Mouse (Mus musculus) ovary, adult 18-20 months (tissue): ENCODE data around the gene Fam161b.

Experiments used
- DNase-seq: peaks from one replicate; pipeline ENCODE4 v3.0.0; 2022; ENCODE audit warnings: low spot score, mixed read lengths

Gene Fam161b

DNA sequence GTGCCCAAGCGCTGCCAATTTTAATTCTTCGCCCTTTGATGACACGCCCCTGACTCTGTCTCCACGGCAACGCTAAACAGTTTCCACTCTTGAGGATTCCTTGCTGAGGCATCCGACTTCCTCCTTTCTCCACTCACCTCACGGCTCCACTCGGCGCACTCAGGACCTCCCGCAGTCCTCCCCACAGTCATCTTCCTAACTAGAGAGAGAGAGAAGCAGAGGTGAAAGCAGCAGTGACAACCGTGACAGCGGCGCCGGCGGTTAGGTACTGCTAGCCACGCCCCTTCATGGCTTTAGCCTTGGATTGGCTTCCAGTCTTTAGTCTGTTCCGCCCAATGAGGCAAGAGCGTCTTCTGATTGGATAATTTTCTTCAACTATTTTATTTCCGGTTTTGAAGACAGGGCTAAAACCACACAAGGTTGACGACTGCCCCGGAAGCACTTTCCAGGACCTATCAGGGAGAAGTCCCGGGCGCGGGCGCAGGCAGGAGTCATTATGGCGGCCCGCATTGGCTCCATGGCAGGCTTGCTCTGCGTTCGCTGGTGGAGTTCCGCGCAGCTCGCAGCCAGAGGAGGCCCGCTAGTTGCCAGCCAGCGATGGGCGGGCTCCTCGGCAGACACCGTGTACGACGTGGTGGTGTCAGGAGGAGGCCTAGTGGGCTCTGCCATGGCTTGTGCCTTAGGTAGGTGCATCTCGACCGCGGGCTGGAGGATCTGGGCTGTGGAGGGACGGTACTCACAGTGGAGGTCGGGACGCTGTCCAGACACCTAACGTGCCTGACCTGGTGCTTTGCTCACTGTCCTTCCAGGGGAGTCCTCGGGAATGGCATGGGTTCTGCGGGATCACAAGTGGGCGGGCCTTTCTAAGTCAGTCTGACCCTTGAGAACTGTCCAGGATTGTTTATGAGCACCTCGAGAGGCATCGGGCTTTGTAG is at the start of gene Fam161b, which contains the start of gene Coq6:
Gene Fam161b, minus strand, starts transcription at position 279 of the 935 bp plus-strand sequence.
Gene Coq6, plus strand, starts transcription at position 103 of the 935 bp plus-strand sequence.
- peak; percentile 93 for DNase-seq

DNA sequence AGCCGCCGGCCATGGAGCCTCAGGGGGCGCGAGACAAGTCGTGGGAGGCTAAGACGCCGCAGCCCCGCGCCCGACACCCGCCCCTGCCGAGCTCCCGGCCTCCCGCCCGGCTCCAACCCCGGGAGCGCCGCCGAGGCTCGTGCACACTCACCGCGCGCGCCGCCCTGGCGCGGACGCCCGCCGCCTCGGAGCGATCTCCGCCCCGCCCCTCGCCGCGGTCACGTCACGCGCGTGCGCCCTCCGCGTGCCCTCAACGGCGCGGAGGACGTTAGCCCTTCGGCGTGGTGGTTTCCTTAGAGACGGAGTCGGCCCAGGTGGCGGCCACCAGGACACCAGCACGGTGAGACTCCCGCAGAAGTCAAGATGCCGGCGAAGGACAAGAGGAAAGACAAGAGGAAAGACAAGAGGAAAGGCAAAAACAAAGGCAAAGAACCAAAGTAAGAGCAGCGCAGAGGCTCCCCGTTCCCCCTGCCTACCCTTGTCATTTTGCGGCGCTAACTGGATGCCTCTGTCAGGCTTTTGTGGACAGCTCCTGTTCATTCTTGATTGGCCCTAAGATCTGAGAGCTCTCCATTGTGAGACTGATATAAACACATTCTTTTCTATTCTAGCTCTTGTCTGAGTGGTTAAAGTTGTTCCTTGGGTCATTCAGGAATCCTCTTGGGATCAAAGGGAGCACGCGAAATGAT is 47.3 kb upstream of the Fam161b start, which contains the start of the genes Entpd5 and Bbof1:
Gene Entpd5, minus strand, starts transcription at position 211 of the 689 bp plus-strand sequence.
Gene Bbof1, plus strand, starts transcription at position 253 of the 689 bp plus-strand sequence.
- DNase-seq, result peak; percentile 72

DNA sequence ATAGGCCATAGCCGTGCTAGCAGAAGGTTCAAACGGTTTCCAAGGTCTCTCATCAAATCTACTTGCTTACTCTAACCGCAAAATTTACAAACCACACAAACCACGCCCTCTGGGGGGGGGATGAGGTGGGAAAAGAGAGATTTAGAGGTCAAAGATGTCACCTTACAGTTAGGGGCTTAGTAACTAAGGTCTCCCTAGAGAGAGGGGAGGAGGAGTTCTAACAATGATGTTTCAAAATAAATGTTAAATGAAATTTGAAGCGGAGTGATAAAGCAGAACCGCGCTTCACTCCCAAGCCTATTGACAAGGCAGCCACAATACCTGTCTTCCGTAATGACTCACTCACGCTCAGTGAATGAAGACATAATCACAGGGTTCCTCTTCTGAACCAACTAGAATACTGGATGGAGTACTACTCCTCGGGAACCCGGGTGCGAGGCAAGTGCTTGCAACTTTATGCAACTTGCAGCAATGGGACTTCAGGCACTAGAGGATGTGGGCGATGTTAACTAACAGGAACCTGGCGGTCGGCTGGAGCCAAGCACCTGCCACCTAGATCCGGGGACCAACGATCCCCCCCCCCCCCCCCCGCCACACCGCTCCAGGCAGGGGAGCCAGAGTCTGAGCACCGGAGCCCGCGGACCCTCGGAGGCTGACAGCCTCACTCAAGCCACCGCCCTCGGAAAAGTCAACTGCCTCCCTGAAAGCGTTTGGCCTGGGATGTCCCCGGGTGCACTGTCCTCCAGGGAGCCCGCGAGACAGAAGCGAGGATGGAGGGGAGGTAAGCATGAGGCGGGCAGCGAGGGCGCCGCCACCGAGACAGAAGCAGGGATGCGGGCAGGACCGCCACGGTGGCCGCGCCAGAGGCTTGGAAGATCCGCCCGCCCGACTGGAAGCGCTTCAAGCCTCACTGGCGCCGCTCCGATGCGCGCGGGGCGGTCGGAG is 46.5 kb upstream of the Fam161b start:
- no peak for DNase-seq

DNA sequence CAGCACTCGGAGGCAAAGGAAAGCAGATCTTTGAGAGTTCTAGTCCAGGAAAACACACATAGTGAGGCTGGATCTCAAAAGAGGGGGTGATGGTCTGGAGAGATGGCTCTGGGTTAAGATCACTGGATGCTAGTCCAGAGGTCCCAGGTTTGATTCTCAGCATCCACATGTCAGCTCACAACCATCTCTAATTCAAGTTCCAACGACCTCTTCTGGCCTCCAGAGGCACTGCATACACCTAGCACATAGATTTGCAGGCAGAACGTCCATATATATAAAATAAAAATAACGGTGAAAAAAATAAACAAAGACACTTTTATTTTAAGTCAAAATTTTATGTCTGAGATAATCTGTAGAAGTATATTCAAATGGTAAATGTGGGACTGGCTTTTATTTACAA is 45.6 kb upstream of the Fam161b start:
- DNase-seq, result no peak

DNA sequence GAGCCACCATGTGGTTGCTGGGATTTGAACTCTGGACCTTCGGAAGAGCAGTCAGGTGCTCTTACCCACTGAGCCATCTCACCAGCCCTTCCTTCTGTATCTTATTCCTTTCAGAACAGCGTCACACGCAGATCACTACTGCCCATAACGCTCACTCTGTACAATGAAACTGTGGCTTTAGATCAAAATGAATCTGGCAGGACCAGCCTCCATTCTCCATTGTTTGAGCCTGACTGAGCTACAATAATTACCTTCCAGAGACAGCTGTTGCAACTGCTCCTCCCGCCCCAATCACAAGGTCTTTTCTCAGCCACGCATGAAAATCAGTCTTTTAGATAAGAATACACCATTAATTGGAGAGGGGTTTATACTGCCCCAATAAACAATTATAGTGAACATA is 42.9 kb upstream of the Fam161b start:
- no peak for DNase-seq

DNA sequence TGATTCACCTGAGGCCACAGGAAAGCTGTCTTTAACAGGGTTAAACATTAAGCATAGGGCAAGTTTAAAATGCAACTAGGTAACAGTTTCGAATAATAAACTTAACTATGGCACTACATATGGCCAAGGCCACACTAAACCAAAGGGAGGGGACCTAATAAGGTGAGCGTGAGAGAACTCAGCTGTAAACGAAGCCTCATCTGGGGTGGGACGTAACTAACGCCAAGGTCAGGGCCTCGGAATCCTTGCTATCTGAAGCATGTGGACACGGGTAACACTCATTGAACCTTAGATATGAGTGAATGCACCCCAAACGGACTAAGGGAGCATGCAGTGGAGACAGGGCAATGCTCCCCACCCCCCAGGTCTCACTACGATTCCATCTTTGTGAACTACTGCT is 41.3 kb upstream of the Fam161b start:
- DNase-seq, result no peak

DNA sequence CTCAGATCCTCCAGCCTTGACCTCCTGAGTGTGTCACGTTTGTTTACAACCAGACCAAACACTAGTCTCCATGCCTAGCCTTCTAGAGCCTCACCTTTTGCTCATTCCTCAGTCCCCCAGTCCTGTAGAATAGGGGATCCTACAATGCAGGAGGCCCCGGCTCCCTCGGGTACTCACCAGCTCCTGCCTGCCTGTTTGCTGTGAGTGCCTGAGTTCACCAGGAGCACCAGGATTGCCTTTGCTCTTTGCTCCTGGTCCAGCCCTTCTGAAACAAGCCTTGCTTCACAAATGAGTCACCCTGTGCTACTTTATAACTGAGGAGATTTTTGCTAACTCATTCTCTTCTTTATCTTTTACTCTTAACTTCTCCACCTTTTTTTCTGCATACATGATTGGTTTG is 39.0 kb upstream of the Fam161b start:
- DNase-seq, result no peak

DNA sequence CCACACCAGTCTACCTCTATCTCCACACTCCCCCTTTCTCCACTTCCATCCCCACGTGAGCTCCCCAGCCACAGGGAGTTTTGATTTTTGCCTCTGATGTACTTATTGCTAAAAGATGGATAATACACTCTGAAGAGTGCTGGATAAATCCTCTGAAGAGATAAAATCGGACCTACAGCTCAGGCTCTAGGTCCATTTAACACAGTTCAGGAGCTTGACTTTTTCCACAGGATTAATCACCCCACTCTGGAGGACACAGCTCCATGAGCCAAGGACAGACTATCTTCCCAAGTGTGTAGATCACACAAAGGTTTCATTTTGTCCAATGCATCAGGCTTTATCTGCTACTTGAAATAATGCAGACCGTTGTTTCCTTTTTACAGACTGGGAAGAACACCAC is 38.4 kb upstream of the Fam161b start:
- no peak for DNase-seq

DNA sequence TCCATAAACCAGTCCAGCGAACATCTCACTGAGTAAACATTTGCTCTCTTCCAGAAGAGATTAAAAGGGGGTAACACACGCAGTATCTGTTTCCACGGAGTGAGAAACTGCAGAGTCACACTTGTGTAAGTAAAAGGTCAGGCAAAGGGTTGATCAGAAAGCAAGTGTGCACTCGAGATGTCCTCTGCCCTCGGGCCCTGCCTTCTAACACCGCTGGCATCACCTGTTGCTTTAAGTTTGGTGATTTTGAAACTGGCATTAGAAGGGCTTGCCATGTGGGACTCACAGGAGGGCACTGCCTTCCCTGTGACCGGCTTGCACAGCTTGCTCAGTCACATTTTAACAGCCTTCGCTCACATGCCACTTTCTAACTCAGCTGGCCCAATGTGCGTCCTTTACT is 38.0 kb upstream of the Fam161b start:
- DNase-seq, result no peak

DNA sequence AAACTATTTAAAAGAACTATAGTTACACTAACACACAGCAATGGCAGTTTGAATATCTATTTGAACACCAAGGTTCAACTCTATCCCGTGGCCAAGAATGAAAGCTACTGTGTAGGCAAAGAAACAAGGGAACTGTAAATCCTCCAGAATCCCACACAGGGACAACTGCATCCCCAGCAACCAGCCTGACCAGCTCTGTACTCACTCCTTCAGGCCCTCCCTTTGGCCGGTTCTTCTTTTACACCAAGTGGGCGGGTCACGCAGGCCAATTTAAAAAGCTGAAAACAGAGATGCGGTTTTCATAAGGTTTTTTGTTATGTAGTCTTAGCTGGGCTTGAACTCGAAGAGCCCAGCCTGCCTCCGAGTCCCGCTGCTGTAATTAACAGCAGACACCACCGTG is 37.5 kb upstream of the Fam161b start:
- DNase-seq, result no peak

DNA sequence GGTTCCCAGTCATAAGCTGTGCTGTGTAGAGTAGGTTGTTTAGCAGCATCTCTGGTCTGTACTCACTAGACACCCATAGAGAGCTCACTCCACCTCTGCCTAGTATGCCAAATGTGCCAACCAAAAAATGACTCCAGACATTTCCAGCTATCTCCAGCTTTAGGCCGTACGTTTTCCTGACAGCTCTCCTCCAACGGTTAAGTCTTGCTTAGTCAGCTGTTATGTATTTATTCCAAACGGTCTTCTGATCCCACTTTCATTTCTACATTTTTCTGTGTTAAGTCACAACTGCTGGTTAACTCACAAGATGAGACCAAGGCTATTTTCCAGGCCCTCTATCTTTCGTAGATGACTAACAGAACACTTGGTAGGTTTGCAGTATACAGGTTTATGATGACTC is 37.0 kb upstream of the Fam161b start:
- DNase-seq, result no peak

DNA sequence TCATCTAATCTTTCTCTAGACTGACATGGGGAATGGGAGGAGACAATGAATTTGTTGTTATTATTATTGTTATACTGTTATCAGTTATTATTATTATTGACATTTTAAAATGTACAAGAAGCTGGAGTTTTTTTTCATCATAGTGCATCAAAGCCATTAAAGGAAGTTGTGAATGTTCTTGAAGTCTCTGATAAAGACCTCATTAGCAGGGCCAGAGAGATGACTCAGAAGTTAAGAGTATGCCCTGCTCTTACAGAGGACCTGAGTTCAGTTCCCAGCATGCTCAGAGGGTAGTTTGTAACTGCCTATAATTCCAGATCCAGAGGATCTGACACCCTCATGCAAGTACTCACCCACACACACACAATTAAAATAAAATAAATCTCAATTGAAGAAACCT is 36.1 kb upstream of the Fam161b start:
- DNase-seq, result no peak

DNA sequence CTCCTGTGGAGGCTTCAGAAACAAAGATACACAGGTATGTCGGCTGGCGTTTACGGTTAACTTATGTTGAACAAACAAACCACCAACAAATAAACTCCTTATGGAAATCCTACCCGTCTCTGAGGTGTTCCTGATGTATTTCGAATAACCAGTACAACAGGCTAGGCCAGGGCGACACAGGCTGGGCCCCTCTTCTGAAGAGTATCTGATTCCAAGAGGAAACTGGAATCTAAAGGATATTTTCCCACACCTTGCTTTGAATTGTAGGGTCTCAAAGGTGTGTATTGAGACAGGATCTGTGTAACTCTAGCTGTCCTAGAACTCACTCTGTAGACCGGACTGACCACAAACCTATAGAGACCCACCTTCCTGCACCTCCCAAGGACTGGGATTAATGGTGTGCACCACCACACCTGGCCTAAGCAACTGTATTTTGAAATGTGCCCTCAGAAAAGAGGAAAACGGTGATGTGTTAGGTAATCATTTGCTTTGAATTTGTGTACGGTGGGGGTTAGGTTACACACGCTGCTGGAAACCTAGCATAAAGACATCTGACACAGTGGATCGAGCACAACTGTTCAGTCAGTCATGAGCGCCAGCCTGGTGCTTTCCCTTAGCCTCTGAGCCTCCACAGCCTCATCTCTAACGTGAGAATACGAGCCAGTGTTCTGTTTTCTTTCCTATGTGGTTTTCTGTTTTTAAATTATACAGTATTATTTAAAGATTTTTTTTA is 35.5 kb upstream of the Fam161b start:
- DNase-seq, result no peak

DNA sequence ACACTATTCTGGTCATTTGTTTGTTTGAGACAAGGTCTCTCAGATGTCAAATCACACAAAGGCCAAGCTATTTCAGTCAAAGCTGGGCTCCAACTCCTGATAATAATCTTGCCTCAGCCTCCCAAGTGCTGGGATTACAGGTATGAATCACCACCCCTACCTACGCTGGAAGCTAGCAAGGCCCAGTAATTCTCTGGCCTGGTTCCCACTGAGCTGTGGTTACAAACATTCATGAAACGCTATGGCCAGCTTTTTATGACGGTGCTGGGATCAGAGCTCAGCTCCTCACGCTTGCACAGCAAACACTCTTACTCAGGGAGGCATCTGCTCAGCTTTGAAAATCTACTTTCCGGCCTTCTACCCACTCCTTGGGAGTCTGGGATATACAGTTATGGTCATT is 32.2 kb upstream of the Fam161b start:
- no peak for DNase-seq

DNA sequence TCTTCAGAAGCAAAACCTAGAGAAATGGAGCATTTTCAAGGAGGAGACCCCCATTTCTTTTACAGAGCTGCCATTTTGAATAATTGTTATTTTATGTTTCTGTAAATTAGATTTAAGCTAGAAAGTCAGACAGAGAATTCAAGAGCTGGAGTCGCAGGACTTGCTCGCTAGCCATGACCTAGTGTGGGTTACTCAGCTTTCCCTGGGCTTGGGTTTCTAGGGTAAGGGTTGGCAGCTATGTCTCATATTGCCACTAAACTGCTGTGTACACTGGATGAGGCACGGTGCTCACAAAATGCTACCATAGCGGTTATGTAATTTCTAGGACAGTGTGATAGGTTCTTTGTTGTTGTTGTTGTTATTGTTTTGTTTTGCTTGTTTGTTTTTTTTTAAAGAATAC is 31.0 kb upstream of the Fam161b start:
- no peak for DNase-seq

DNA sequence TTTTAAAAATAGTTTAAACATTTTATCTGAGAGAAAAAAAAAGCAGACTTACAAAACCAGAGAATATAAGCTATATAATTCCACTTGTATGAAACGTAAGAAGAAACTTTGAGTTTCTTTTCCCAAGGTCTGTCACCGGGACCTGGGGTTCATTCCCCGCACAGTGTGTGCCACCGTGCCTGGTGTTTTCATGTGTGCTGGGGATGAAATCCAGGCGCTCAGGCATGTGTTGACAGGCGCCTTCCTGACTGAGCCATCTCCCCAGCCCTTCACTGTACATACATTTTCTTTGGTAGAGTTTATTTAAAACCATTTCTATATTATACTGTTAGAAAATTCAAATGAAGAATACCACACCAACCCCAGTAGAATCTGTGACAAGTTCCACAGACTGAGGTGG is 28.7 kb upstream of the Fam161b start:
- DNase-seq, result no peak

DNA sequence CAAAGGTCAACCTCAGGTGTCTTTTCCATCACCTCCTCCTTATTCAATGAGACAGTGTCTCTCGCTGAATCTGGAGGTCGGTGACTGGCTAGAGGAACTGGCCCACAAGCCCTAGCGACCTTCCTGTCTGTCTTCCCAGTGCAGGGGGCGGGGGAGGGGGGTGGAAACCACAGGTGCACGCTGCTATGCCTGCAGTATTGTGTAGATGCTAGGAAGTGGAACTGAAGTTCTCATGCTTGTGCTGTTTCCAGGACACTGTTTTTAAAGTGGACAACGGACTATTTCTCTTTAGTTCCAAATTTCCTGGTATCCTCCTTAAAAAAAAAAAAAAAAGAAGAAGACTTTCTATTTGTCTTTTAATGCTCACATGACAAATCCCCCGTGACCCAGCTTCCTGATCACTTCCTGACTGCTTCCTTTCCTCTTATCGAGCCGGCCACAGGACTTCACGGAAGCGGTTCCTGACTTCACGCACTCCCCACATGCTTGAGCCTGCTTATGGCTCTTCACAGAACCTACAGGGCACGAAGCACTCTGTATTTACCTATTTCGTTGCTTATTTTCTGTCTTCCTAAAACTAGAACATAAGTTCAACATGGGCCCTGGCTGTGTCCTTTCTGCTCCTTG is 27.3 kb upstream of the Fam161b start:
- DNase-seq, result no peak

DNA sequence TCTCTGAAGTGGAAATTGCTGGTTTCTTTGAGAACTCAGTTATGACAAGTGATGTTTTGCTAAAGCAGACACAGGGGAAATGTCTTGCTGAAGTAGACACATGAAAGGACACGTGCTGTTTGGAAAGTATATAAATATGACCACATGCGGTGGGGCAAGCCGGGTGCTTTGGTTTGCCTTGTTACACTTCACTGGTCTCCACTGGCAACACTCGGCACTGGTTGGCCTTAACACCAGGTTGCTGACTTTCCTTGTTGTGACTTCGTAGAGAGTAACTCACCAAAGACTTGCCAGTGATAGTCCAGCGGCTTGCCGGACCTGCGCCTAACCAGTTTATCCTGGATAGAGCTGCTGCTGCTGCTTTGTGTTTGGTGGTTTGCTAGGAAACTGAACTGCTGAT is 26.5 kb upstream of the Fam161b start:
- no peak for DNase-seq

DNA sequence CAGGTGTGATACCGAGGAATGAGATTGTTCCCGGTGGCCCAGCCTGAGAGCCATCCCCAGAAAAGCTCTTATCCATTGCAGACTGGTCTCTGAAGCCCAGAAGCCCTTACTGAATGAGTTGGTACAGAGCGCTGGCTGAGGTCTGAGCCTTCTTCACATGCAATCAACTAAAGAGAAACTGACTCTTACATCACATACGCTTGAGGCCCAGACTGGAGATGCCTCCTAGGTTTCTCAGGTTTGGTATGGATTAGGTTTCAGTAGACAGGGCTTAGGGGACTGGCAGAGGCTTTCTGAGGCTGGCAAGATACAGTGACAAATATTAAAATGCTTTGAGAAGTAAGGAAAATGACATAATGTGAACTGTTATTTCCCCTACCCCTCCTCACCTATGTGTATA is 23.8 kb upstream of the Fam161b start:
- no peak for DNase-seq

DNA sequence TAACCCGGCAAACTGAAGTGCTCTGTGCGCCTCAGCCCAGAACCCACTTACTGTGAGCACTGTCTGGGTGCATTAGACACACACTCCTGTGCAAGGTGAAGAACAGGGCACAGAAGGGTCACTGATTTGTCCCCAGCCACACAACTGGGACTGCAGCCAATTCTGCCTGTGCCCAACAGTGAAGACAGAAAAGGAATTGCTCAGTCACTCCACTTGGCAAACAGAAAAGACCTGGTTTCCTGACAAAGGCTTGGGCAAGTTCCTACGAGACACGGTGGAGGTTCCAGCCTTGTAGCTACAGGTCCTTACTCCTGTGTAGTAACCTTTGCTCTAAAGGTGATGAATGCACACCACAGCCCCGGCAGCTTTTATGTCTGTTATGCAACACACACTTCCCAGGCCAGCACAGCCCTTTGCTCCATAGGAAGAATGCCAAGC is 23.0 kb upstream of the Fam161b start:
- no peak for DNase-seq

DNA sequence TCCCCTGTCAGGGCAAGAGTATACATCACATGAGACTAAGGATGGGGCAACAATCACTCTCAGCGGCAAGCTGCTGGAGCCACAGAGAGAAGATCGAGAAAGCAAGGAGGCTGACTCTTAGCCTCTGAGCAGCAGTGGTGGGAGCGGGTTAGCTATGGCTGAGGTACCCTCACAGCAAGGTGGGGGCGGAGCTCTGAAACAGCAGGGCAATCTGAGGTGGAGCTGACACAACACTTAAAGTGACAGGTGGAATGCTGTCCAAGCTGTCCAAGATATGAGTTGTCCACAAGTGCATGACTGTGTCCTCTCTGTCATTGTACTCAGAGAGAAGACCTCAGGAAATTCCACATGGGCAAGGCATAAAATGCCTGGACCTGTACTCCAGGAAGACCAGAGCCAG is 20.7 kb upstream of the Fam161b start:
- no peak for DNase-seq
